Mouse (Mus musculus) MEL (cell line): Measurements from ENCODE around the gene Ccdc38. TPM values are rescaled to one million over a fixed set of nuclear protein-coding genes. Genes with fewer than 3 reads are reported as not detected.

Experiments
- DNase-seq: peaks from one replicate; pipeline ENCODE4 v3.0.0; 2011; ENCODE audit warnings: low read depth, low spot score
- H3K27ac ChIP-seq: 2 replicates; pipeline ENCODE4 v1.5.1; 2012; ENCODE audit warnings: low read depth, mild to moderate bottlenecking, control low read depth, low read length, moderate library complexity; ENCODE audit not compliant: control insufficient read depth
- H3K27me3 ChIP-seq, 2 experiments: fragments of 150-350 bp in 1 of 2; sonication (generic) in 1 of 2; 2 replicates each; pipeline ENCODE4 v1.6.1; 2012; ENCODE audit warnings: low read length in 2 of 2, mild to moderate bottlenecking in 2 of 2, improper control_type of control experiment in 1 of 2, moderate library complexity in 1 of 2; ENCODE audit not compliant: insufficient read depth in 2 of 2, control insufficient read depth in 1 of 2
- H3K36me3 ChIP-seq, 2 experiments: 2 replicates each; pipeline ENCODE4 v1.6.1; 2012 to 2014; ENCODE audit warnings: low read length in 2 of 2, improper control_type of control experiment in 1 of 2, inconsistent platforms in 1 of 2, mild to moderate bottlenecking in 1 of 2; ENCODE audit not compliant: insufficient read depth in 2 of 2, control insufficient read depth in 1 of 2
- H3K4me1 ChIP-seq, 2 experiments: fragments of 150-350 bp in 1 of 2; sonication (generic) in 1 of 2; 2 replicates each; pipeline ENCODE4 v1.6.1; 2012; ENCODE audit warnings: low read length in 2 of 2, improper control_type of control experiment in 1 of 2, mild to moderate bottlenecking in 1 of 2; ENCODE audit not compliant: insufficient read depth in 2 of 2, control insufficient read depth in 1 of 2
- H3K4me3 ChIP-seq, 2 experiments: fragments of 150-350 bp in 1 of 2; sonication (generic) in 1 of 2; 2 replicates each; pipeline ENCODE4 v1.5.1; 2012; ENCODE audit warnings: low read depth in 2 of 2, low read length in 2 of 2, mild to moderate bottlenecking in 2 of 2, moderate library complexity in 2 of 2, control low read depth in 1 of 2, improper control_type of control experiment in 1 of 2; ENCODE audit not compliant: control insufficient read depth in 1 of 2, insufficient read depth in 1 of 2
- H3K79me2 ChIP-seq: 2 replicates; pipeline ENCODE4 v1.6.1; 2012; ENCODE audit warnings: mild to moderate bottlenecking, low read length, moderate library complexity; ENCODE audit not compliant: control insufficient read depth, poor library complexity, insufficient read depth
- H3K9ac ChIP-seq: 2 replicates; pipeline ENCODE4 v1.6.1; 2012; ENCODE audit warnings: low read depth, mild to moderate bottlenecking, control low read depth, low read length, moderate library complexity; ENCODE audit not compliant: control insufficient read depth, poor library complexity, severe bottlenecking
- H3K9me3 ChIP-seq: fragments of 150-350 bp; sonication (generic); replicated peaks from 2 replicates; pipeline ENCODE4 v1.6.1; 2012; ENCODE audit warnings: mild to moderate bottlenecking, low read length, improper control_type of control experiment, moderate library complexity; ENCODE audit not compliant: insufficient read depth
- BHLHE40 ChIP-seq: IDR thresholded peaks from 2 replicates; pipeline ENCODE4 v1.6.1; 2012; ENCODE audit warnings: low read depth, mild to moderate bottlenecking, inconsistent platforms, low read length, improper control_type of control experiment, borderline replicate concordance
- CTCF ChIP-seq, 3 experiments: IDR thresholded peaks in 2 of 3; conservative IDR thresholded peaks in 1 of 3; 2 replicates each; pipeline ENCODE4 v1.5.1; 2011 to 2012; ENCODE audit warnings: low read length in 3 of 3, low read depth in 2 of 3, mild to moderate bottlenecking in 2 of 3, improper control_type of control experiment in 1 of 3, inconsistent platforms in 1 of 3, mixed read lengths in 1 of 3, moderate library complexity in 1 of 3; ENCODE audit not compliant: control insufficient read depth in 1 of 3, insufficient read depth in 1 of 3, poor library complexity in 1 of 3, severe bottlenecking in 1 of 3
- E2F4 ChIP-seq: IDR thresholded peaks from 2 replicates; pipeline ENCODE4 v1.6.1; 2011; ENCODE audit warnings: low read depth, low read length, improper control_type of control experiment, borderline replicate concordance
- ELF1 ChIP-seq: IDR thresholded peaks from 2 replicates; pipeline ENCODE4 v1.6.1; 2014; ENCODE audit warnings: low read depth, mild to moderate bottlenecking, inconsistent platforms, low read length, improper control_type of control experiment, moderate library complexity
- ETS1 ChIP-seq: IDR thresholded peaks from 2 replicates; pipeline ENCODE4 v1.6.1; 2012; ENCODE audit warnings: low read depth, mild to moderate bottlenecking, inconsistent platforms, low read length, improper control_type of control experiment, moderate library complexity
- KAT2A ChIP-seq: conservative IDR thresholded peaks from 2 replicates; pipeline ENCODE4 v1.6.1; 2012; ENCODE audit warnings: low read depth, low read length, improper control_type of control experiment, inconsistent platforms
- MAFK ChIP-seq: IDR thresholded peaks from 2 replicates; pipeline ENCODE4 v1.6.1; 2011; ENCODE audit warnings: low read depth, mild to moderate bottlenecking, low read length, improper control_type of control experiment, borderline replicate concordance
- MAX ChIP-seq: IDR thresholded peaks from 2 replicates; pipeline ENCODE4 v1.6.1; 2011; ENCODE audit warnings: low read length, improper control_type of control experiment
- MXI1 ChIP-seq: IDR thresholded peaks from 2 replicates; pipeline ENCODE4 v1.6.1; 2011; ENCODE audit warnings: mild to moderate bottlenecking, low read depth, low read length, improper control_type of control experiment
- MYB ChIP-seq: IDR thresholded peaks from 2 replicates; pipeline ENCODE4 v1.6.1; 2011; ENCODE audit warnings: mild to moderate bottlenecking, low read depth, low read length, improper control_type of control experiment
- MYC ChIP-seq: IDR thresholded peaks from 2 replicates; pipeline ENCODE4 v1.6.1; 2011; ENCODE audit warnings: low read depth, mild to moderate bottlenecking, low read length, improper control_type of control experiment, moderate library complexity
- NELFE ChIP-seq: IDR thresholded peaks from 2 replicates; pipeline ENCODE4 v1.6.1; 2011; ENCODE audit warnings: low read depth, low read length, improper control_type of control experiment
- NRF1 ChIP-seq: IDR thresholded peaks from 2 replicates; pipeline ENCODE4 v1.6.1; 2014; ENCODE audit warnings: low read depth, mild to moderate bottlenecking, inconsistent platforms, low read length, improper control_type of control experiment, moderate library complexity; ENCODE audit not compliant: poor library complexity, insufficient read depth, severe bottlenecking
- POLR2A ChIP-seq, 2 experiments: IDR thresholded peaks; 2 replicates each; pipeline ENCODE4 v1.6.1; 2011 to 2012; ENCODE audit warnings: low read length in 2 of 2, mild to moderate bottlenecking in 2 of 2, control low read depth in 1 of 2, improper control_type of control experiment in 1 of 2, low read depth in 1 of 2, moderate library complexity in 1 of 2; ENCODE audit not compliant: control insufficient read depth in 1 of 2, insufficient read depth in 1 of 2, poor library complexity in 1 of 2
- POLR2AphosphoS2 ChIP-seq: IDR thresholded peaks from 2 replicates; pipeline ENCODE4 v1.6.1; 2011; ENCODE audit warnings: low read length, improper control_type of control experiment
- RAD21 ChIP-seq: IDR thresholded peaks from 2 replicates; pipeline ENCODE4 v1.6.1; 2011; ENCODE audit warnings: mild to moderate bottlenecking, low read depth, low read length, improper control_type of control experiment
- SMC3 ChIP-seq: IDR thresholded peaks from 2 replicates; pipeline ENCODE4 v1.6.1; 2011; ENCODE audit warnings: low read depth, low read length, improper control_type of control experiment
- TAL1 ChIP-seq: IDR thresholded peaks from 2 replicates; pipeline ENCODE4 v1.6.1; 2012; ENCODE audit warnings: mild to moderate bottlenecking, inconsistent platforms, low read length, moderate library complexity, mixed read lengths
- TBP ChIP-seq: IDR thresholded peaks from 2 replicates; pipeline ENCODE4 v1.8.0; 2011; ENCODE audit warnings: low read depth, low read length, improper control_type of control experiment
- TCF12 ChIP-seq: IDR thresholded peaks from 2 replicates; pipeline ENCODE4 v1.6.1; 2014; ENCODE audit warnings: low read depth, mild to moderate bottlenecking, inconsistent platforms, low read length, improper control_type of control experiment, moderate library complexity
- USF1 ChIP-seq: IDR thresholded peaks from 2 replicates; pipeline ENCODE4 v1.6.1; 2014; ENCODE audit warnings: low read depth, mild to moderate bottlenecking, inconsistent platforms, low read length, improper control_type of control experiment, moderate library complexity
- USF2 ChIP-seq, 2 experiments: IDR thresholded peaks; 2 replicates each; pipeline ENCODE4 v1.6.1; 2011 to 2012; ENCODE audit warnings: improper control_type of control experiment in 2 of 2, low read length in 2 of 2, borderline replicate concordance in 1 of 2, inconsistent platforms in 1 of 2, low read depth in 1 of 2, mild to moderate bottlenecking in 1 of 2; ENCODE audit not compliant: insufficient read depth in 1 of 2
- ZC3H11A ChIP-seq: IDR thresholded peaks from 2 replicates; pipeline ENCODE4 v1.6.1; 2012; ENCODE audit warnings: low read depth, mild to moderate bottlenecking, inconsistent platforms, low read length, improper control_type of control experiment
- ZKSCAN1 ChIP-seq: IDR thresholded peaks from 2 replicates; pipeline ENCODE4 v1.6.1; 2012; ENCODE audit warnings: low read depth, mild to moderate bottlenecking, inconsistent platforms, low read length, improper control_type of control experiment, moderate library complexity
- ZNF384 ChIP-seq: IDR thresholded peaks from 2 replicates; pipeline ENCODE4 v1.6.1; 2012; ENCODE audit warnings: low read depth, mild to moderate bottlenecking, inconsistent platforms, low read length, improper control_type of control experiment
- polyA plus RNA-seq, 2 experiments: library from polyadenylated mRNA; stranded (reverse) in 1 of 2; unstranded in 1 of 2; fragments of >175 nt in 1 of 2; fragments of >200 nt in 1 of 2; gene quantifications; 2 replicates each; pipeline versions ENCODE4 v1.2.1 to v1.2.4; 2012; ENCODE audit warnings: low replicate concordance in 2 of 2, low read depth in 1 of 2; ENCODE audit not compliant: insufficient read length in 2 of 2, insufficient read depth in 1 of 2, missing spikeins in 1 of 2
- total RNA-seq: library from RNA; depleted of rRNA; stranded (reverse); fragments of 300-350 nt; gene quantifications from 2 replicates; pipeline ENCODE4 v1.2.3, GENCODE M21; 2012

The Ccdc38 gene
- total and polyA plus RNA-seq, 3 experiments, result 0.22 TPM; not detected in 2

DNA sequence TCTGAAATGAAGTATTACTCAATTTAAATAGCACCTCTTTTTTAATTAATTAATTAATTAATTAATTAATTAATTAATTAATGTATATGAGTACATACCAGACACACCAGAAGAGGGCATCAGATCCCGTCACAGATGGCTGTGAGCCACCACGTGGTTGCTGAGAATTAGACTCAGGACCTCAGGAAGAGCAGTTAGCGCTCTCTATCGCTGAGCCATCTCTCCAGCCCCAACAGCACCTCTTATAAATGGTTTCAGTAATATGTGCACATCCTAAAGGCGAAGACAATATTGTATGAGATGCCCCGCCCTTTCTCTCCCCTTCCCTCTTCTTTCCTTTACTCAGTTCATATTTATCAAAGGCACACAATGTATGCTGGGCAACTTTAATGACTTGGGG is 28.2 kb downstream of the Ccdc38 start:
- Histone ChIP-seq H3K9ac (no peak overlapping the region), H3K4me1 (peaks cover 0 to 4% of the 10 kb centered on the region in 2 experiments; a peak in 1 of 4 replicates), H3K79me2 (no peaks in the 10 kb centered on the region), H3K36me3 (no peaks in the 10 kb centered on the region; a peak in 1 of 4 replicates), H3K27ac (no peak overlapping the region), H3K9me3 (no peaks in the 10 kb centered on the region), H3K27me3 (peaks cover 0 to 1% of the 10 kb centered on the region in 2 experiments; a peak in 3 of 4 replicates), H3K4me3 (no peak overlapping the region)
- no peak for TF ChIP-seq TBP
- no peak for TF ChIP-seq ETS1
- no peak for TF ChIP-seq USF1
- DNase-seq, result no peak

DNA sequence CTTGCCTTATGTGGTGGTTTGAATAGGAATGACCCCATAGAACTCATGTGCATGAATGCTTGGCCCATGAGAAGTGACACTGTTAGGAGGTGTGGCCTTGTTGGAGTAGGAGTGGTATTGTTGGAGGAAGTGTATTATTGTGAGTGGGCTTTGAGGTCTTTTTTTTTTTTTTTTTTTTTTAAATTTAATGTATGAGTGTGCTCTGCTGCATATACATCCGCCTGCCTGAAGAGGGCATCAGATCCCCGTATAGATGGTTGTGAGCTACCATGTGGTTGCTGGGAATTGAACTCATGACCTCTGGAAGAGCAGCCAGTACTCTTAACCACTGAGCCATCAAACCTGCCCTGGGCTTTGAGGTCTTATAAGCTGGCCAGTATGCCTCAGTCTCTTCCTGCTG is 31.8 kb downstream of the Ccdc38 start:
- no peak overlapping the region for H3K4me3 ChIP-seq

GRCm38 (mm10) chr10:93574966-93575365 is 34.5 kb downstream of the Ccdc38 start:
- Histone ChIP-seq H3K36me3 (no peaks in the 10 kb centered on the region; a peak in 1 of 4 replicates), H3K79me2 (no peaks in the 10 kb centered on the region), H3K4me1 (peaks cover 0 to 4% of the 10 kb centered on the region in 2 experiments; a peak in 1 of 4 replicates), H3K9ac (no peak overlapping the region), H3K27ac (no peak overlapping the region), H3K27me3 (no peaks in the 10 kb centered on the region), H3K9me3 (no peaks in the 10 kb centered on the region), H3K4me3 (no peak overlapping the region)
- DNase-seq, result no peak
- TF ChIP-seq POLR2AphosphoS2 (no peak), SMC3 (no peak), NRF1 (no peak), MAX (no peak), POLR2A (IDR thresholded peaks at IDR 0.05; ENCODE audit: control insufficient read depth in 1 of 2, insufficient read depth in 1 of 2, low read depth in 1 of 2, low read length in 2 of 2, poor library complexity in 1 of 2) (no peak), BHLHE40 (no peak), MXI1 (no peak), ZKSCAN1 (no peak), KAT2A (no peak), ZC3H11A (no peak), TCF12 (no peak), TAL1 (no peak), MYB (no peak), RAD21 (no peak), MYC (no peak), MAFK (no peak), USF2 (IDR thresholded peaks at IDR 0.05; ENCODE audit: borderline replicate concordance in 1 of 2, insufficient read depth in 1 of 2, low read depth in 1 of 2, low read length in 2 of 2) (no peak), E2F4 (no peak), NELFE (no peak)

More for the DNA sequence above, 31.8 kb downstream of the Ccdc38 start:
- TF ChIP-seq RAD21, result peak; percentile 20
- 0 out of 2 replicates have a peak, but pooled peaks have one; percentile 10 for TF ChIP-seq ZC3H11A
- peak; percentile 48; the same call in 1 of the 2 replicates for TF ChIP-seq TBP
- TF ChIP-seq ZNF384, result peak; percentile 86
- no peak for TF ChIP-seq ELF1
- no peak for TF ChIP-seq TAL1
- no peak for TF ChIP-seq MAFK
- peak; percentile 8; the same call in 1 of the 2 replicates for TF ChIP-seq SMC3
- TF ChIP-seq CTCF (IDR thresholded peaks at IDR 0.05 in 2 of 3, conservative IDR thresholded peaks at IDR 0.05 in 1 of 3; ENCODE audit: control insufficient read depth in 1 of 3, insufficient read depth in 1 of 3, low read depth in 2 of 3, low read length in 3 of 3, poor library complexity in 1 of 3, severe bottlenecking in 1 of 3), result peak in 2 of 3 experiments; percentile 22 to 32; a peak in 3 of 6 replicates
- no peak for TF ChIP-seq ZKSCAN1
- H3K27me3 ChIP-seq, result no peaks in the 10 kb centered on the region
- peaks cover 0 to 4% of the 10 kb centered on the region in 2 experiments; a peak in 1 of 4 replicates for H3K4me1 ChIP-seq
- no peaks in the 10 kb centered on the region; a peak in 1 of 4 replicates for H3K36me3 ChIP-seq
- no peaks in the 10 kb centered on the region for H3K9me3 ChIP-seq
- peak; percentile 47 for DNase-seq
- H3K27ac ChIP-seq, result no peak overlapping the region
- H3K9ac ChIP-seq, result no peak overlapping the region
- H3K79me2 ChIP-seq, result no peaks in the 10 kb centered on the region
